Mouse (Mus musculus): ENCODE results near the gene Irgq.

DNA sequence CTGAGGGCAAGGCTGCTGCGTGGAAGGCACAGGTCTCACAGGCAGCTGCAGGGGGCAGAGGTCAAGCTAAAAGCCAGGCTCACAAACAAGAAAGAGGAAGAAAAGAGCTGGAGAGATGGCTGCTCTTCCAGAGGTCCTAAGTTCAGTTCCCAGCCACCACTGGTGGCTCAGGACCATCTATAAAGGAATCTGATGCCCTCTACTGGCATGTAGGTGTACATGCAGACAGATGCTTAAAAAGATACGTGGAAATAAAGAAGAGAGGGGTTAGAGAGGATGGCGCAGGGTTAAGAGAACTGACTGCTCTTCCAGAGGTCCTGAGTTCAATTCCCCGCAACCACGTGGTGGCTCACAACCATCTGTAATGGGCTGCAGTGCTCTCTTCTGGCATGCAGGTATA is 42.0 kb downstream of the Irgq start:
- TF ChIP-seq CEBPB (IDR thresholded peaks at IDR 0.05; ENCODE audit: insufficient read depth, poor library complexity, severe bottlenecking) (no peak), TCF3 (IDR thresholded peaks at IDR 0.05; ENCODE audit: insufficient read length, low read depth) (no peak), POLR2A (IDR thresholded peaks at IDR 0.05; ENCODE audit: insufficient read length, low read depth) (no peak), USF1 (IDR thresholded peaks at IDR 0.05; ENCODE audit: low read depth) (no peak), MAX (IDR thresholded peaks at IDR 0.05; ENCODE audit: low read depth) (no peak), E2F4 (IDR thresholded peaks at IDR 0.05; ENCODE audit: insufficient read depth) (no peak), POLR2AphosphoS2 (IDR thresholded peaks at IDR 0.05; ENCODE audit: insufficient read length, low read depth) (no peak), MYOD1 (IDR thresholded peaks at IDR 0.05; ENCODE audit: control insufficient read depth in 1 of 3, insufficient read length in 2 of 3, low read depth in 2 of 3) (no peak), MYOG (IDR thresholded peaks at IDR 0.05; ENCODE audit: control insufficient read depth in 1 of 3, insufficient read depth in 1 of 3, insufficient read length in 2 of 3, low read depth in 2 of 3) (no peak), SRF (IDR thresholded peaks at IDR 0.05; ENCODE audit: control insufficient read depth, insufficient read length, low read depth) (no peak)

Data from myocyte (in vitro differentiated cells).